Mouse (Mus musculus): ENCODE measurements at regions not wholly inside any gene's neighbourhood (a gene's known extent, or its start where the extent isn't known, plus 50 kb on each side); places are given as distances from the start of the nearest gene placed in this dataset.

GRCm38 (mm10) chrX:70261360-70261759 lies 103.5 kb downstream of the Ids start:
- no peak for DNase-seq (ENCODE audit: extremely low read depth)
- no peak overlapping the region for H3K27ac ChIP-seq (ENCODE audit: insufficient read depth, low read depth)
- no peaks in the 10 kb centered on the region for H3K4me1 ChIP-seq (ENCODE audit: control insufficient read depth in 1 of 2, insufficient read depth in 2 of 2)
- no peaks in the 10 kb centered on the region for H3K79me2 ChIP-seq (replicated peaks; ENCODE audit: control insufficient read depth, extremely low read depth, insufficient read depth, poor library complexity, severe bottlenecking)
- no peaks in the 10 kb centered on the region for H3K27me3 ChIP-seq (replicated peaks)
- H3K36me3 ChIP-seq (replicated peaks in 1 of 2; ENCODE audit: control insufficient read depth in 1 of 2, insufficient read depth in 1 of 2, low read length in 1 of 2): no peaks in the 10 kb centered on the region
- no peak overlapping the region for H3K9ac ChIP-seq (ENCODE audit: insufficient read depth, low read depth)
- TF ChIP-seq POLR2A (IDR thresholded peaks at IDR 0.05; ENCODE audit: low read depth, low read length) (no peak), IRF4 (IDR thresholded peaks at IDR 0.05; ENCODE audit: low read depth, low read length) (no peak), MXI1 (IDR thresholded peaks at IDR 0.05; ENCODE audit: low read depth, low read length) (no peak), ELF1 (IDR thresholded peaks at IDR 0.05; ENCODE audit: low read depth, low read length) (no peak), USF2 (conservative IDR thresholded peaks at IDR 0.05; ENCODE audit: low read depth, low read length) (no peak), ETS1 (conservative IDR thresholded peaks at IDR 0.05; ENCODE audit: low read depth, low read length) (no peak), TBP (conservative IDR thresholded peaks at IDR 0.05; ENCODE audit: low read depth, low read length) (no peak), JUND (conservative IDR thresholded peaks at IDR 0.05; ENCODE audit: low read depth, low read length) (no peak), ZC3H11A (IDR thresholded peaks at IDR 0.05; ENCODE audit: low read depth, low read length) (no peak)
- no peak overlapping the region for H3K4me2 ChIP-seq (ENCODE audit: insufficient read depth, low read depth, poor library complexity, severe bottlenecking)
- no peak overlapping the region for H3K4me3 ChIP-seq (replicated peaks in 1 of 3; ENCODE audit: low read depth in 2 of 3, low read length in 2 of 3, poor library complexity in 1 of 3)
- in situ Hi-C loops (cut with MboI; ENCODE audit: low pct_ligation_motif_present, low pct_unique_long_range_greater_than_20kb, low sequenced_read_pairs): no loop called here
- H3K9me3 ChIP-seq (replicated peaks; ENCODE audit: low read length): no peaks in the 10 kb centered on the region
- dilution Hi-C loops (cut with MboI; ENCODE audit: extremely low pct_ligation_motif_present, extremely low pct_unique_long_range_greater_than_20kb, low sequenced_read_pairs): no loop called here

GRCm38 (mm10) chrX:70216011-70216410 lies 148.9 kb downstream of the Ids start:
- Histone ChIP-seq H3K9ac (ENCODE audit: insufficient read depth, low read depth) (no peak overlapping the region), H3K27ac (ENCODE audit: insufficient read depth, low read depth) (no peak overlapping the region), H3K27me3 (replicated peaks) (no peaks in the 10 kb centered on the region), H3K4me1 (ENCODE audit: control insufficient read depth in 1 of 2, insufficient read depth in 2 of 2) (no peaks in the 10 kb centered on the region), H3K9me3 (replicated peaks; ENCODE audit: low read length) (no peaks in the 10 kb centered on the region), H3K36me3 (replicated peaks in 1 of 2; ENCODE audit: control insufficient read depth in 1 of 2, insufficient read depth in 1 of 2, low read length in 1 of 2) (no peaks in the 10 kb centered on the region), H3K4me3 (replicated peaks in 1 of 3; ENCODE audit: low read depth in 2 of 3, low read length in 2 of 3, poor library complexity in 1 of 3) (no peak overlapping the region), H3K4me2 (ENCODE audit: insufficient read depth, low read depth, poor library complexity, severe bottlenecking) (no peak overlapping the region), H3K79me2 (replicated peaks; ENCODE audit: control insufficient read depth, extremely low read depth, insufficient read depth, poor library complexity, severe bottlenecking) (no peaks in the 10 kb centered on the region)
- no peak for TF ChIP-seq JUND (conservative IDR thresholded peaks at IDR 0.05; ENCODE audit: low read depth, low read length)
- no peak for TF ChIP-seq ELF1 (IDR thresholded peaks at IDR 0.05; ENCODE audit: low read depth, low read length)
- no peak for TF ChIP-seq HCFC1 (IDR thresholded peaks at IDR 0.05; ENCODE audit: low read depth, low read length)
- TF ChIP-seq MYC (IDR thresholded peaks at IDR 0.05; ENCODE audit: low read depth, low read length): no peak
- TF ChIP-seq PAX5 (IDR thresholded peaks at IDR 0.05; ENCODE audit: low read length): no peak
- no peak for TF ChIP-seq IRF4 (IDR thresholded peaks at IDR 0.05; ENCODE audit: low read depth, low read length)
- no peak for TF ChIP-seq SIN3A (IDR thresholded peaks at IDR 0.05; ENCODE audit: low read length)
- TF ChIP-seq ZNF384 (IDR thresholded peaks at IDR 0.05; ENCODE audit: low read depth, low read length): no peak
- no peak for TF ChIP-seq E2F4 (IDR thresholded peaks at IDR 0.05; ENCODE audit: insufficient replicate concordance, low read depth, low read length)
- no peak for TF ChIP-seq USF1 (IDR thresholded peaks at IDR 0.05; ENCODE audit: low read depth, low read length)
- no peak for TF ChIP-seq CTCF (conservative IDR thresholded peaks at IDR 0.05 in 1 of 2, IDR thresholded peaks at IDR 0.05 in 1 of 2; ENCODE audit: low read depth in 2 of 2, low read length in 2 of 2)
- no peak for TF ChIP-seq MEF2A (IDR thresholded peaks at IDR 0.05; ENCODE audit: borderline replicate concordance, low read depth, low read length)
- no peak for TF ChIP-seq ZC3H11A (IDR thresholded peaks at IDR 0.05; ENCODE audit: low read depth, low read length)
- no peak for TF ChIP-seq MAX (IDR thresholded peaks at IDR 0.05; ENCODE audit: low read length)
- TF ChIP-seq RCOR1 (conservative IDR thresholded peaks at IDR 0.05; ENCODE audit: low read depth, low read length): no peak
- no peak for TF ChIP-seq JUN (IDR thresholded peaks at IDR 0.05; ENCODE audit: insufficient read depth, low read depth, low read length)
- no peak for TF ChIP-seq POLR2A (IDR thresholded peaks at IDR 0.05; ENCODE audit: low read depth, low read length)
- dilution Hi-C loops (cut with MboI; ENCODE audit: extremely low pct_ligation_motif_present, extremely low pct_unique_long_range_greater_than_20kb, low sequenced_read_pairs): no loop called here
- no peak for DNase-seq (ENCODE audit: extremely low read depth)
- in situ Hi-C loops (cut with MboI; ENCODE audit: low pct_ligation_motif_present, low pct_unique_long_range_greater_than_20kb, low sequenced_read_pairs): no loop called here
